Mouse (Mus musculus): ENCODE data around the gene Rfx4. TPM values are rescaled to one million over a fixed set of nuclear protein-coding genes. Genes with fewer than 3 reads are reported as not detected.

Rfx4 gene
- polyA plus RNA-seq, 1 experiment from 2014 or later, result not detected

DNA sequence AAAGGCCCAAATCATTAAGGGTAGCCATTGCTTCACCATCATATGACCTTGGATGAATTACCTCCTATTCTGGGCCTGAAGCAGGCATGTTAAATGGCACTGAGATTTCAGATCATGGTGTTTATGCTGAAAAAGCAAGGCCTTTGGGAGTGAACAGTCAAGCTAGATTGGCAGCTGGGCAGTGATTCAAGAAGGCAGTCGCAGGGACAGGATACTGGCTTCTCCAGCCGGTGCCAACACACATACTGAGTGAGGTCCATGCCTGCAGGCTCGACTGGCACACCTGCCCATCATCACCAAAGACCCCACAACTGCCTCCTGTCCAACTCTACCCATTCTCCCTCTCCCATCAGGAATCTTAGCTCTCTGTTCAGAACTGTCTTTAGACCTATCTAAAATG, 152.6 kb downstream of the Rfx4 start:
- no peak for ATAC-seq (replicated peaks; ENCODE audit: low FRiP score, low TSS enrichment, low read depth)
- H3K4me3 ChIP-seq (ENCODE audit: low read depth, low read length), result no peak overlapping the region
- no peaks in the 10 kb centered on the region for H3K36me3 ChIP-seq (ENCODE audit: control insufficient read depth, insufficient read depth, low read length)
- H3K9ac ChIP-seq (ENCODE audit: low read length), result no peak overlapping the region
- no peak overlapping the region for H3K4me2 ChIP-seq (ENCODE audit: low read length)
- no peak for DNase-seq (ENCODE audit: low spot score)
- 80% methylated on average over 3 of the region's 3 CpGs for WGBS
- no peaks in the 10 kb centered on the region for H3K9me3 ChIP-seq (ENCODE audit: control insufficient read depth, low read length)
- H3K4me1 ChIP-seq (replicated peaks; ENCODE audit: control insufficient read depth, insufficient read depth, low read length), result peaks cover 7% of the 10 kb centered on the region
- H3K27ac ChIP-seq (ENCODE audit: low read depth), result no peak overlapping the region
- no peaks in the 10 kb centered on the region for H3K27me3 ChIP-seq (replicated peaks; ENCODE audit: control insufficient read depth, insufficient read depth, low read length)

- no peaks in the 10 kb centered on the region for H3K27me3 ChIP-seq (replicated peaks; ENCODE audit: control insufficient read depth, insufficient read depth, low read length)
- no peak overlapping the region for H3K4me2 ChIP-seq (ENCODE audit: low read length)
- H3K9ac ChIP-seq (ENCODE audit: low read length), result no peak overlapping the region
- no peak overlapping the region for H3K27ac ChIP-seq (ENCODE audit: low read depth)
- no peaks in the 10 kb centered on the region for H3K36me3 ChIP-seq (ENCODE audit: control insufficient read depth, insufficient read depth, low read length)
- DNase-seq (ENCODE audit: low spot score), result no peak
- H3K9me3 ChIP-seq (ENCODE audit: control insufficient read depth, low read length), result no peaks in the 10 kb centered on the region
- no peak for ATAC-seq (replicated peaks; ENCODE audit: low FRiP score, low TSS enrichment, low read depth)
- no peaks in the 10 kb centered on the region for H3K4me1 ChIP-seq (replicated peaks; ENCODE audit: control insufficient read depth, insufficient read depth, low read length)
- H3K4me3 ChIP-seq (ENCODE audit: low read depth, low read length), result no peak overlapping the region
- WGBS, result 77% methylated on average over 17 of the region's 17 CpGs
Observed at GRCm38 (mm10) chr10:84909021-84909801, 153.3 kb downstream of the Rfx4 start.

DNA sequence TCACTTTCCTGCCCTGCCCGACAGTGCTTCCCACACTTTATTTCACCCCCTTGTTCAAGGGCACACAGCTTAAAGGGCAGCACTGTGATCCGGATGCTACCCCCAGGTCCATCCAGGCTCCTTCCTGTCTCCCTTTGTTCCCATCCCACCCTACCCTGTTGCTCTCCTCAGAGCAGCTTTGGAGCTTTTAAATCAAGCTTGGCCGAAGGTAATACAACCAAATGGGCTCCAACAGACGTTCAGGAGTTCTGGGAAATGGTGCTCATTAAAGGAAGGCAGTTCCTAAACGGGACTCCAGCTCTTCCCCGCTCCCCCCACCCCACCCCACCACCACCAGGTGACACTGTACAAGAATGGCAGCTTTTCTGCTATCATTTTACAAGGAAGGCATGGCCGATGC, 154.3 kb downstream of the Rfx4 start:
- 50% methylated on average over 7 of the region's 7 CpGs for WGBS
- Histone ChIP-seq H3K4me3 (ENCODE audit: low read depth, low read length) (no peak overlapping the region), H3K27ac (ENCODE audit: low read depth) (no peak overlapping the region), H3K36me3 (ENCODE audit: control insufficient read depth, insufficient read depth, low read length) (no peaks in the 10 kb centered on the region), H3K9ac (ENCODE audit: low read length) (no peak overlapping the region), H3K4me1 (replicated peaks; ENCODE audit: control insufficient read depth, insufficient read depth, low read length) (no peaks in the 10 kb centered on the region), H3K27me3 (replicated peaks; ENCODE audit: control insufficient read depth, insufficient read depth, low read length) (no peaks in the 10 kb centered on the region), H3K9me3 (ENCODE audit: control insufficient read depth, low read length) (no peaks in the 10 kb centered on the region), H3K4me2 (ENCODE audit: low read length) (no peak overlapping the region)
- DNase-seq (ENCODE audit: low spot score) (no peak), ATAC-seq (replicated peaks; ENCODE audit: low FRiP score, low TSS enrichment, low read depth) (no peak)

DNA sequence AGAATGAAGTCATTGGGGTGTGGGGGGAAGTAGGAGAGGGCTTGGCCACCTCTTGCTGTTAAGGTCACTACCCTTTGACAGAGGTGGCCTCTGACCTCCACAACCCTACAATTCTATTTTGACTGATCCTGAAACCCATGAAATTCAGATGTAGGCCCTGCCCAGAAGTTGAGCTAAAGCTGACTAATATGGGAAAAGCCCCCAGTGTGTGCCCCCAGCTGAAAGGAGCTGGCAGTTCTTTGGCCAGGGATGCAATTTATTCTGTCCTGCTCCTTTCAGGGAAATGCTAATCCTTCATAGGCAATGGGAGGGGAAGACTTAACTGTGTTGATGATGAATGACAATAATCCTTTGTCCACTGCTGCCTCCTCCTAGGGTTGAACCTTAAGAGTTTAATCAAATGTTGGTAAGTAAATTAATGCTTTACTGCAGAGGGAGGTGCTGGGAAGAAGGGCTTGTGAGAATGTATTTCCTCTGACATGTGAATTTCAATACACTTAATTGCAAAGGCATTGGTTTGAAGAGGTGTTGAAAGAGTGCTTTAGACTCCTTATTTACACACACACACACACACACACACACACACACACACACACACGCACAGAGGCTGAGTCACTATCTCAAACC, 155.0 kb downstream of the Rfx4 start:
- no peak overlapping the region for H3K4me2 ChIP-seq (ENCODE audit: low read length)
- H3K36me3 ChIP-seq (ENCODE audit: control insufficient read depth, insufficient read depth, low read length), result no peaks in the 10 kb centered on the region
- no peak overlapping the region for H3K4me3 ChIP-seq (ENCODE audit: low read depth, low read length)
- ATAC-seq (replicated peaks; ENCODE audit: low FRiP score, low TSS enrichment, low read depth) (no peak), DNase-seq (ENCODE audit: low spot score) (no peak)
- no peaks in the 10 kb centered on the region for H3K4me1 ChIP-seq (replicated peaks; ENCODE audit: control insufficient read depth, insufficient read depth, low read length)
- no peak overlapping the region for H3K27ac ChIP-seq (ENCODE audit: low read depth)
- H3K9me3 ChIP-seq (ENCODE audit: control insufficient read depth, low read length), result no peaks in the 10 kb centered on the region
- 70% methylated on average over 1 of the region's 1 CpGs for WGBS
- H3K9ac ChIP-seq (ENCODE audit: low read length), result no peak overlapping the region
- no peaks in the 10 kb centered on the region for H3K27me3 ChIP-seq (replicated peaks; ENCODE audit: control insufficient read depth, insufficient read depth, low read length)

DNA sequence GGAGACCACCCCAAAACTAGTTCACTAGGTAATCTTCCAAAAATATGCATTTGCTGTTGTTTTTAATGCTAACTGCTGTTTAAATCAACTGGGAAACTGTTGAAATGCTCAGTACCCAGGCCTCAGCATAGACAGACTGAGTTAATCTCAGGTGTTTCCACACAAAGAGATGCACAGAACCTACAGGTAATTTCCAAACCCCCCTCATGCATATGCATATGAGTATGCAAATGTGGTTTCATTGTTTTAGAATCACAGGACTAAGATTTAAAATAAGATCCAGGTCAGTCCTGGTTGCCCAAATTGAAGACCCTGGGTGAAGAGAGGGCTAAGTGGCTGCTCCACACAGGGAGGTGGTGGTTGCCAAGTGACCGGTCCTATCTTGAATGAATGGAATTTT, 157.3 kb downstream of the Rfx4 start:
- H3K27me3 ChIP-seq (replicated peaks; ENCODE audit: control insufficient read depth, insufficient read depth, low read length), result no peaks in the 10 kb centered on the region
- DNase-seq (ENCODE audit: low spot score) (no peak), ATAC-seq (replicated peaks; ENCODE audit: low FRiP score, low TSS enrichment, low read depth) (no peak)
- H3K4me3 ChIP-seq (ENCODE audit: low read depth, low read length), result no peak overlapping the region
- H3K4me2 ChIP-seq (ENCODE audit: low read length), result no peak overlapping the region
- 95% methylated on average over 1 of the region's 1 CpGs for WGBS
- no peak overlapping the region for H3K9ac ChIP-seq (ENCODE audit: low read length)
- no peak overlapping the region for H3K27ac ChIP-seq (ENCODE audit: low read depth)
- no peaks in the 10 kb centered on the region for H3K9me3 ChIP-seq (ENCODE audit: control insufficient read depth, low read length)
- H3K36me3 ChIP-seq (ENCODE audit: control insufficient read depth, insufficient read depth, low read length), result no peaks in the 10 kb centered on the region
- peaks cover 2% of the 10 kb centered on the region for H3K4me1 ChIP-seq (replicated peaks; ENCODE audit: control insufficient read depth, insufficient read depth, low read length)

GRCm38 (mm10) chr10:84915476-84915875, 159.6 kb downstream of the Rfx4 start:
- WGBS, result 78% methylated on average over 6 of the region's 6 CpGs
- Histone ChIP-seq H3K9me3 (ENCODE audit: control insufficient read depth, low read length) (no peaks in the 10 kb centered on the region), H3K4me1 (replicated peaks; ENCODE audit: control insufficient read depth, insufficient read depth, low read length) (peaks cover 13% of the 10 kb centered on the region), H3K4me3 (ENCODE audit: low read depth, low read length) (no peak overlapping the region), H3K36me3 (ENCODE audit: control insufficient read depth, insufficient read depth, low read length) (no peaks in the 10 kb centered on the region), H3K9ac (ENCODE audit: low read length) (no peak overlapping the region), H3K27me3 (replicated peaks; ENCODE audit: control insufficient read depth, insufficient read depth, low read length) (no peaks in the 10 kb centered on the region), H3K4me2 (ENCODE audit: low read length) (no peak overlapping the region), H3K27ac (ENCODE audit: low read depth) (no peak overlapping the region)
- DNase-seq (ENCODE audit: low spot score) (no peak), ATAC-seq (replicated peaks; ENCODE audit: low FRiP score, low TSS enrichment, low read depth) (no peak)

DNA sequence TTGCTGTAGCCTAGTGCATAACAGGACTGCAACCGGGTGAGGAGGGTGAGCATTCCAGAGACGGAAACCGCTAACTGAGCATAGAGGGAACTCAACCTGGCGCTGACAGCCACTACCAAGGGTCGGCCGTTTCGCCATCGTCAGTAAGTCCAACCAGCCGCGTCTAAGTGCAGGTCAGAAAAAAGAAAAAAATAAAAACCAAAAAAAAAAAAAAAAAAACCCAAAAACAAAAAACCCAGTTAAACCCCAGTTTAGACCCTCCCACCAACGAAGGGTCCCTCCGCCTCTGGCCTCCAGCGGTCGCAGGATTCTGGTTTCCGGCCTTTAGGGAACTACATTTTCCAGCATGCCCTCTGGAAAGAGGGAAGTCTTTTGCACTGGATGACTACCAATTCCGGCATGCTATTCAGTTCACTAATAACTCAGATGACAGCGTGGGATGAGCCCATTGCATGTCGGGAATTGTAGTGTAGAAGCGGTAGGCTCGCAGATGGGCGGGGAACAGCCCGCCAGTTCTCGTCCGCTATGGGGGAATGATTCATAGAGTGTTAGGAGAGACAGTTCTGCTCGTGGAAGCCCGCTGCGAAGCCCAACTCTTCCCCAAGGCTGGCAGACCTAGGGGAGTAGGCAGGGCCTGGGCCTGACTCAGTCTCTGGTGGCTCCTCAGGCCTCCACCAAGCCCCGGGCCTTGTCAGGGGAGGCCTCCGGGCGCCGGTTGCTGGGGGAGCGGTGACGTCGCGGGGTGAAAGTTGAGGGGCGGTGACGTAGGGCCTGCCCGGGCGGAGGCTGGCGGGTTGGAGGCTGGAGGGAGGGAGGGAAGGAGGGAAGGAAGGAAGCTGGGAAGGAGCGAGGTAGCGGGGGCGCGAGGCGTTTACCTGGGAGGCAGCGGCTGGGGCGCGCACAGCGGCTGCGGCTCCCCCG, 161.2 kb downstream of the Rfx4 start, which contains the start of gene Ric8b:
TSS of gene Ric8b (plus strand) at position 807 of the 921 bp plus-strand sequence.
- Histone ChIP-seq H3K36me3 (ENCODE audit: control insufficient read depth, insufficient read depth, low read length) (no peaks in the 10 kb centered on the region), H3K27ac (ENCODE audit: low read depth) (peak within 1 kb of the TSS; percentile 98), H3K4me2 (ENCODE audit: low read length) (peak within 1 kb of the TSS; percentile 72), H3K4me3 (ENCODE audit: low read depth, low read length) (peak within 1 kb of the TSS; percentile 72), H3K27me3 (replicated peaks; ENCODE audit: control insufficient read depth, insufficient read depth, low read length) (no peaks in the 10 kb centered on the region), H3K9me3 (ENCODE audit: control insufficient read depth, low read length) (no peaks in the 10 kb centered on the region), H3K9ac (ENCODE audit: low read length) (peak within 1 kb of the TSS; percentile 77), H3K4me1 (replicated peaks; ENCODE audit: control insufficient read depth, insufficient read depth, low read length) (peaks cover 13% of the 10 kb centered on the region)
- DNase-seq (ENCODE audit: low spot score), result peak; percentile 99
- peak; percentile 96 for ATAC-seq (replicated peaks; ENCODE audit: low FRiP score, low TSS enrichment, low read depth)
- under 1% methylated on average over 49 of the region's 51 CpGs for WGBS

DNA sequence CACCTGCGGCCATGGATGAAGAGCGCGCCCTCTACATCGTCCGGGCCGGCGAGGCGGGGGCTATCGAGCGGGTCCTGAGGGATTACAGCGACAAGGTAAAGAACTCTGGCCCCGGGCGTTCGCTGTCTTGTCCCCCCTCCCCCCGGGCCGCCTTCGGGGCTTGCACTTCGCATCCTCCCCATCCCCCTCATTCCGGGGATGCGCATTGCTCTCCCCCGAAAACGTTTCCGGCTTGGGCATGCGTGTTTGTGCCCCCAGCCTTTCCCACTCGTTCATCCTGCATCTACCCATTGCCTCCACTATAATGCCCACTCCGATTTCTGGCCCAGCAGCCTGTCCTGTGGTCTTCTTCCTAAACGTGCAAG, 161.9 kb downstream of the Rfx4 start:
- no peaks in the 10 kb centered on the region for H3K9me3 ChIP-seq (ENCODE audit: control insufficient read depth, low read length)
- no peaks in the 10 kb centered on the region for H3K27me3 ChIP-seq (replicated peaks; ENCODE audit: control insufficient read depth, insufficient read depth, low read length)
- H3K27ac ChIP-seq (ENCODE audit: low read depth), result peak overlapping the region; percentile 98
- no peaks in the 10 kb centered on the region for H3K36me3 ChIP-seq (ENCODE audit: control insufficient read depth, insufficient read depth, low read length)
- H3K4me2 ChIP-seq (ENCODE audit: low read length), result peak overlapping the region; percentile 72
- H3K4me1 ChIP-seq (replicated peaks; ENCODE audit: control insufficient read depth, insufficient read depth, low read length), result peaks cover 13% of the 10 kb centered on the region
- peak overlapping the region; percentile 77 for H3K9ac ChIP-seq (ENCODE audit: low read length)
- ATAC-seq (replicated peaks; ENCODE audit: low FRiP score, low TSS enrichment, low read depth) (no peak; the same call in 1 of the 2 replicates), DNase-seq (ENCODE audit: low spot score) (no peak)
- H3K4me3 ChIP-seq (ENCODE audit: low read depth, low read length), result peak overlapping the region; percentile 72
- 0% methylated on average over 17 of the region's 27 CpGs for WGBS
